Mouse (Mus musculus): ENCODE measurements at regions not wholly inside any gene's neighbourhood (a gene's known extent, or its start where the extent isn't known, plus 50 kb on each side); places are given as distances from the start of the nearest gene placed in this dataset.
"Not testable (repeated sequence)": the region's sequence is repeated elsewhere in the genome, so short reads cannot be mapped to it uniquely, and the experiment has no call there.

- no peak overlapping the region for H3K4me3 ChIP-seq (replicated peaks; ENCODE audit: insufficient read depth, low read depth, low read length)
- H3K27me3 ChIP-seq (ENCODE audit: control insufficient read depth, insufficient read depth, low read length): no peaks in the 10 kb centered on the region
- H3K27ac ChIP-seq (ENCODE audit: insufficient read depth, low read length): no peak overlapping the region
- 84% methylated on average over 3 of the region's 3 CpGs for WGBS
- no peaks in the 10 kb centered on the region for H3K4me1 ChIP-seq (ENCODE audit: control insufficient read depth, insufficient read depth, low read length)
- no peak for DNase-seq
- TF ChIP-seq CTCF (IDR thresholded peaks at IDR 0.05; ENCODE audit: borderline replicate concordance, insufficient read depth, low read depth, low read length) (no peak), POLR2A (IDR thresholded peaks at IDR 0.05; ENCODE audit: borderline replicate concordance, insufficient read depth, low read length) (no peak)
Observed at GRCm38 (mm10) chr1:177340232-177340631, 82.2 kb upstream of the Akt3 start.

- 70% methylated on average over 12 of the region's 13 CpGs for whole genome bisulfite sequencing
- DNase-seq: not testable (repeated sequence)
- peak overlapping the region; percentile 58 for H3K4me3 ChIP-seq (replicated peaks; ENCODE audit: insufficient read depth, low read depth, low read length)
Observed at GRCm38 (mm10) chr1:177339207-177339787, 81.3 kb upstream of the Akt3 start.

GRCm38 (mm10) chr1:177338466-177339206 is 80.6 kb upstream of the Akt3 start:
- no peaks in the 10 kb centered on the region for H3K27me3 ChIP-seq (ENCODE audit: control insufficient read depth, insufficient read depth, low read length)
- peak overlapping the region; percentile 58 for H3K4me3 ChIP-seq (replicated peaks; ENCODE audit: insufficient read depth, low read depth, low read length)
- H3K4me1 ChIP-seq (ENCODE audit: control insufficient read depth, insufficient read depth, low read length): no peaks in the 10 kb centered on the region
- WGBS: 11% methylated on average over 32 of the region's 32 CpGs
- no peak for TF ChIP-seq POLR2A (IDR thresholded peaks at IDR 0.05; ENCODE audit: borderline replicate concordance, insufficient read depth, low read length)
- no peak for TF ChIP-seq CTCF (IDR thresholded peaks at IDR 0.05; ENCODE audit: borderline replicate concordance, insufficient read depth, low read depth, low read length)
- DNase-seq: peak; percentile 65 to 72
- 0 out of 2 replicates have a peak overlapping the region, but pooled peaks have one; percentile 5 for H3K27ac ChIP-seq (ENCODE audit: insufficient read depth, low read length)

More at GRCm38 (mm10) chr1:177339207-177339787, 81.3 kb upstream of the Akt3 start:
- not testable (repeated sequence) for H3K4me1 ChIP-seq (ENCODE audit: control insufficient read depth, insufficient read depth, low read length); H3K27me3 ChIP-seq (ENCODE audit: control insufficient read depth, insufficient read depth, low read length)
- 0 out of 2 replicates have a peak overlapping the region, but pooled peaks have one; percentile 5 for H3K27ac ChIP-seq (ENCODE audit: insufficient read depth, low read length)

- TF ChIP-seq POLR2A (IDR thresholded peaks at IDR 0.05; ENCODE audit: borderline replicate concordance, insufficient read depth, low read length): no peak
- no peak for TF ChIP-seq CTCF (IDR thresholded peaks at IDR 0.05; ENCODE audit: borderline replicate concordance, insufficient read depth, low read depth, low read length)
- H3K27me3 ChIP-seq (ENCODE audit: control insufficient read depth, insufficient read depth, low read length): no peaks in the 10 kb centered on the region
- H3K4me3 ChIP-seq (replicated peaks; ENCODE audit: insufficient read depth, low read depth, low read length): no peak overlapping the region
- H3K4me1 ChIP-seq (ENCODE audit: control insufficient read depth, insufficient read depth, low read length): no peaks in the 10 kb centered on the region
- DNase-seq: no peak
- no peak overlapping the region for H3K27ac ChIP-seq (ENCODE audit: insufficient read depth, low read length)
Observed at GRCm38 (mm10) chr1:177337756-177338155, 79.8 kb upstream of the Akt3 start.

- Histone ChIP-seq H3K27me3 (ENCODE audit: control insufficient read depth, insufficient read depth, low read length) (no peaks in the 10 kb centered on the region), H3K4me1 (ENCODE audit: control insufficient read depth, insufficient read depth, low read length) (no peaks in the 10 kb centered on the region), H3K27ac (ENCODE audit: insufficient read depth, low read length) (no peak overlapping the region), H3K4me3 (replicated peaks; ENCODE audit: insufficient read depth, low read depth, low read length) (no peak overlapping the region)
- DNase-seq: no peak
- TF ChIP-seq POLR2A (IDR thresholded peaks at IDR 0.05; ENCODE audit: borderline replicate concordance, insufficient read depth, low read length): no peak
- TF ChIP-seq CTCF (IDR thresholded peaks at IDR 0.05; ENCODE audit: borderline replicate concordance, insufficient read depth, low read depth, low read length): no peak
- WGBS: 99% methylated on average over 4 of the region's 4 CpGs
Observed at GRCm38 (mm10) chr1:177337141-177337540, 79.1 kb upstream of the Akt3 start.

- no peak overlapping the region for H3K4me3 ChIP-seq (replicated peaks; ENCODE audit: insufficient read depth, low read depth, low read length)
- H3K4me1 ChIP-seq (ENCODE audit: control insufficient read depth, insufficient read depth, low read length): no peaks in the 10 kb centered on the region
- 96% methylated on average over 2 of the region's 2 CpGs for whole genome bisulfite sequencing
- TF ChIP-seq POLR2A (IDR thresholded peaks at IDR 0.05; ENCODE audit: borderline replicate concordance, insufficient read depth, low read length) (no peak), CTCF (IDR thresholded peaks at IDR 0.05; ENCODE audit: borderline replicate concordance, insufficient read depth, low read depth, low read length) (no peak)
- H3K27ac ChIP-seq (ENCODE audit: insufficient read depth, low read length): no peak overlapping the region
- DNase-seq: no peak
- no peaks in the 10 kb centered on the region for H3K27me3 ChIP-seq (ENCODE audit: control insufficient read depth, insufficient read depth, low read length)
Observed at GRCm38 (mm10) chr1:177336436-177336835, 78.4 kb upstream of the Akt3 start.

- Histone ChIP-seq H3K27ac (ENCODE audit: insufficient read depth, low read length) (no peak overlapping the region), H3K27me3 (ENCODE audit: control insufficient read depth, insufficient read depth, low read length) (no peaks in the 10 kb centered on the region), H3K4me1 (ENCODE audit: control insufficient read depth, insufficient read depth, low read length) (no peaks in the 10 kb centered on the region), H3K4me3 (replicated peaks; ENCODE audit: insufficient read depth, low read depth, low read length) (no peak overlapping the region)
- WGBS: 94% methylated on average over 6 of the region's 6 CpGs
- DNase-seq: no peak
- no peak for TF ChIP-seq POLR2A (IDR thresholded peaks at IDR 0.05; ENCODE audit: borderline replicate concordance, insufficient read depth, low read length)
- no peak for TF ChIP-seq CTCF (IDR thresholded peaks at IDR 0.05; ENCODE audit: borderline replicate concordance, insufficient read depth, low read depth, low read length)
Observed at GRCm38 (mm10) chr1:177335961-177336360, 78.0 kb upstream of the Akt3 start.

GRCm38 (mm10) chr1:177323366-177323765 is 65.4 kb upstream of the Akt3 start:
- Histone ChIP-seq H3K4me3 (replicated peaks; ENCODE audit: insufficient read depth, low read depth, low read length) (no peak overlapping the region), H3K27ac (ENCODE audit: insufficient read depth, low read length) (no peak overlapping the region), H3K4me1 (ENCODE audit: control insufficient read depth, insufficient read depth, low read length) (peaks cover 3% of the 10 kb centered on the region), H3K27me3 (ENCODE audit: control insufficient read depth, insufficient read depth, low read length) (no peaks in the 10 kb centered on the region; the same call in 1 of the 2 replicates)
- DNase-seq: no peak
- 69% methylated on average over 4 of the region's 4 CpGs for WGBS
- TF ChIP-seq POLR2A (IDR thresholded peaks at IDR 0.05; ENCODE audit: borderline replicate concordance, insufficient read depth, low read length) (no peak), CTCF (IDR thresholded peaks at IDR 0.05; ENCODE audit: borderline replicate concordance, insufficient read depth, low read depth, low read length) (no peak)

All from cerebellum, adult 2 months (tissue).